Mouse (Mus musculus) midbrain, embryonic 14.5 days (tissue): ENCODE measurements at regions not wholly inside any gene's neighbourhood (a gene's known extent, or its start where the extent isn't known, plus 50 kb on each side); places are given as distances from the start of the nearest gene placed in this dataset.
A peak's percentile ranks its signal among the peaks of the same experiment; 100 is the strongest.

Experiments used
- ATAC-seq: fragments of 200-750 bp; cut with Nextera tagmentation; 2 replicates; pipeline ENCODE4 v1.8.0; 2017; ENCODE audit warnings: moderate number of reproducible peaks, moderate library complexity; ENCODE audit not compliant: low FRiP score, low TSS enrichment
- DNase-seq: peaks from one replicate; pipeline ENCODE4 v3.0.0-alpha.2; 2015
- H3K27ac ChIP-seq: fragments of 300-500 bp; sonication (generic); replicated peaks from 2 replicates; pipeline ENCODE4 v1.5.1; 2014; ENCODE audit warnings: mild to moderate bottlenecking, low read depth, low read length, moderate library complexity
- H3K27me3 ChIP-seq: fragments of 300-500 bp; sonication (generic); 2 replicates; pipeline ENCODE4 v1.6.1; 2014; ENCODE audit warnings: low read length, control low read depth, mixed read lengths; ENCODE audit not compliant: control insufficient read depth, insufficient read depth
- H3K36me3 ChIP-seq: fragments of 300-500 bp; sonication (generic); 2 replicates; pipeline ENCODE4 v1.6.1; 2014; ENCODE audit warnings: low read length, control low read depth; ENCODE audit not compliant: control insufficient read depth, insufficient read depth
- H3K4me1 ChIP-seq: fragments of 300-500 bp; sonication (generic); 2 replicates; pipeline ENCODE4 v1.6.1; 2014; ENCODE audit warnings: mild to moderate bottlenecking, antibody characterized with exemption, low read length, control low read depth; ENCODE audit not compliant: control insufficient read depth, insufficient read depth
- H3K4me2 ChIP-seq: fragments of 300-500 bp; sonication (generic); 2 replicates; pipeline ENCODE4 v1.6.1; 2014; ENCODE audit warnings: mild to moderate bottlenecking, low read length, moderate library complexity
- H3K4me3 ChIP-seq: fragments of 300-500 bp; sonication (generic); replicated peaks from 2 replicates; pipeline ENCODE4 v1.5.1; 2014; ENCODE audit warnings: low read depth, low read length
- H3K9ac ChIP-seq: fragments of 300-500 bp; sonication (generic); replicated peaks from 2 replicates; pipeline ENCODE4 v1.6.1; 2014; ENCODE audit warnings: mild to moderate bottlenecking, low read length, moderate library complexity
- H3K9me3 ChIP-seq: fragments of 300-500 bp; sonication (generic); 2 replicates; pipeline ENCODE4 v1.6.1; 2016; ENCODE audit warnings: low read length, control low read depth, mixed read lengths; ENCODE audit not compliant: control insufficient read depth
- WGBS: fragments of 180-500 bp; shearing (Covaris S2); extraction: QIAGEN DNeasy Blood & Tissue Kit; methylation state at CpG from one replicate; pipeline ENCODE4 v1.1.7; 2014; 5-methylcytosine and 5-hydroxymethylcytosine counted together

GRCm38 (mm10) chr9:111801381-111801780, 111.2 kb upstream of the Stac start:
- 93% methylated on average over 5 of the region's 5 CpGs for whole genome bisulfite sequencing
- ATAC-seq (no peak), DNase-seq (no peak)
- Histone ChIP-seq H3K27me3 (no peaks in the 10 kb centered on the region), H3K9ac (no peak overlapping the region), H3K36me3 (no peaks in the 10 kb centered on the region), H3K27ac (no peak overlapping the region), H3K4me2 (no peak overlapping the region), H3K4me3 (no peak overlapping the region), H3K4me1 (no peaks in the 10 kb centered on the region), H3K9me3 (no peaks in the 10 kb centered on the region)

GRCm38 (mm10) chr9:111800869-111801268, 110.7 kb upstream of the Stac start:
- H3K9ac ChIP-seq = no peak overlapping the region
- 87% methylated on average over 5 of the region's 5 CpGs for WGBS
- H3K4me3 ChIP-seq = no peak overlapping the region
- H3K9me3 ChIP-seq = no peaks in the 10 kb centered on the region
- ATAC-seq = no peak
- no peak overlapping the region for H3K27ac ChIP-seq
- DNase-seq = no peak
- H3K36me3 ChIP-seq = no peaks in the 10 kb centered on the region
- no peak overlapping the region for H3K4me2 ChIP-seq
- no peaks in the 10 kb centered on the region for H3K4me1 ChIP-seq
- no peaks in the 10 kb centered on the region for H3K27me3 ChIP-seq

GRCm38 (mm10) chr9:111778981-111779380, 88.8 kb upstream of the Stac start:
- DNase-seq (no peak), ATAC-seq (no peak)
- H3K27ac ChIP-seq = no peak overlapping the region
- no peaks in the 10 kb centered on the region for H3K27me3 ChIP-seq
- H3K4me1 ChIP-seq = no peaks in the 10 kb centered on the region
- H3K4me2 ChIP-seq = no peak overlapping the region
- no peak overlapping the region for H3K4me3 ChIP-seq
- H3K9ac ChIP-seq = no peak overlapping the region
- 90% methylated on average over 3 of the region's 3 CpGs for WGBS
- no peaks in the 10 kb centered on the region for H3K36me3 ChIP-seq
- no peaks in the 10 kb centered on the region for H3K9me3 ChIP-seq

- Histone ChIP-seq H3K4me3 (no peak overlapping the region), H3K4me1 (no peaks in the 10 kb centered on the region), H3K9ac (no peak overlapping the region), H3K36me3 (no peaks in the 10 kb centered on the region), H3K27me3 (no peaks in the 10 kb centered on the region), H3K4me2 (no peak overlapping the region), H3K9me3 (no peaks in the 10 kb centered on the region), H3K27ac (0 out of 2 replicates have a peak overlapping the region, but pooled peaks have one; percentile 9)
- WGBS = 67% methylated on average over 13 of the region's 13 CpGs
- no peak for DNase-seq
- no peak for ATAC-seq
These were observed 87.4 kb upstream of the Stac start for GRCm38 (mm10) chr9:111777433-111778135.

GRCm38 (mm10) chr9:111774229-111774628, 84.1 kb upstream of the Stac start:
- DNase-seq (no peak), ATAC-seq (no peak)
- H3K36me3 ChIP-seq = no peaks in the 10 kb centered on the region
- 89% methylated on average over 4 of the region's 4 CpGs for whole genome bisulfite sequencing
- no peaks in the 10 kb centered on the region for H3K27me3 ChIP-seq
- no peak overlapping the region for H3K4me3 ChIP-seq
- no peaks in the 10 kb centered on the region for H3K4me1 ChIP-seq
- H3K27ac ChIP-seq = no peak overlapping the region
- no peaks in the 10 kb centered on the region for H3K9me3 ChIP-seq
- H3K4me2 ChIP-seq = no peak overlapping the region
- H3K9ac ChIP-seq = no peak overlapping the region

- H3K27me3 ChIP-seq = no peaks in the 10 kb centered on the region
- no peak overlapping the region for H3K9ac ChIP-seq
- WGBS = 86% methylated on average over 11 of the region's 11 CpGs
- ATAC-seq (no peak), DNase-seq (no peak)
- no peak overlapping the region for H3K27ac ChIP-seq
- no peaks in the 10 kb centered on the region for H3K36me3 ChIP-seq
- H3K9me3 ChIP-seq = no peaks in the 10 kb centered on the region
- no peak overlapping the region for H3K4me3 ChIP-seq
- H3K4me2 ChIP-seq = no peak overlapping the region
- H3K4me1 ChIP-seq = no peaks in the 10 kb centered on the region
These were observed 72.7 kb upstream of the Stac start for GRCm38 (mm10) chr9:111762653-111763468.

- Histone ChIP-seq H3K9ac (no peak overlapping the region), H3K27me3 (no peaks in the 10 kb centered on the region), H3K4me2 (no peak overlapping the region), H3K36me3 (no peaks in the 10 kb centered on the region), H3K4me3 (no peak overlapping the region), H3K4me1 (no peaks in the 10 kb centered on the region), H3K27ac (no peak overlapping the region), H3K9me3 (no peaks in the 10 kb centered on the region)
- DNase-seq (no peak), ATAC-seq (no peak)
- 88% methylated on average over 10 of the region's 10 CpGs for WGBS
These were observed 65.1 kb upstream of the Stac start for GRCm38 (mm10) chr9:111755235-111755634.

- Histone ChIP-seq H3K27me3 (no peaks in the 10 kb centered on the region), H3K4me1 (0 out of 2 replicates have a peak, but pooled peaks cover 2% of the 10 kb centered on the region), H3K9me3 (no peaks in the 10 kb centered on the region), H3K4me3 (no peak overlapping the region), H3K9ac (no peak overlapping the region), H3K36me3 (no peaks in the 10 kb centered on the region), H3K27ac (no peak overlapping the region), H3K4me2 (no peak overlapping the region)
- 68% methylated on average over 6 of the region's 6 CpGs for WGBS
- DNase-seq (no peak), ATAC-seq (no peak)
These were observed 56.0 kb upstream of the Stac start for GRCm38 (mm10) chr9:111746151-111746550.

- Histone ChIP-seq H3K27me3 (no peaks in the 10 kb centered on the region), H3K4me3 (no peak overlapping the region), H3K36me3 (no peaks in the 10 kb centered on the region), H3K27ac (no peak overlapping the region), H3K4me1 (0 out of 2 replicates have a peak, but pooled peaks cover 2% of the 10 kb centered on the region), H3K4me2 (no peak overlapping the region), H3K9ac (no peak overlapping the region), H3K9me3 (no peaks in the 10 kb centered on the region)
- ATAC-seq (no peak), DNase-seq (no peak)
- 32% methylated on average over 3 of the region's 3 CpGs for WGBS
These were observed 55.1 kb upstream of the Stac start for GRCm38 (mm10) chr9:111745206-111745605.
